ENCODE assay signal across 11 mouse cellular contexts in genomic region chr15:77214410-77215107, GRCm38 (mm10).
DNase-seq lines count a peak whose midpoint lies in the region; ATAC-seq and TF ChIP-seq lines count a peak whose summit lies in the region.
"Had no signal": no experiment of that assay in that cellular context is flagged by ENCODE, and none has a peak within 500 bp of the region (broad histone marks: within the 10 kb centered on the region; RNA-seq: fewer than 3 reads in every experiment).

No protein-coding gene starts in this region.

- WGBS in hindbrain, embryonic 10.5 days = 36% methylated on average over 8 of the region's 8 CpGs
- WGBS in hindbrain, embryonic 14.5 days = 48% methylated on average over 8 of the region's 8 CpGs
- WGBS in embryonic facial prominence, embryonic 14.5 days = 25% methylated on average over 8 of the region's 8 CpGs

- no peak overlapping the region for H3K9ac ChIP-seq in hindbrain, embryonic 14.5 days
- H3K9ac ChIP-seq in ES-Bruce4 (ENCODE audit: low read depth, poor library complexity, severe bottlenecking) = no peak overlapping the region
- H3K9ac ChIP-seq in embryonic facial prominence, embryonic 14.5 days (ENCODE audit: low read depth, low read length) = no peak overlapping the region

- DNase-seq in hindbrain, embryonic 10.5 days (ENCODE audit: low spot score) = peak; percentile 72
- DNase-seq in hindbrain, embryonic 14.5 days (ENCODE audit: low spot score) = no peak
- peak; percentile 96 for DNase-seq in embryonic facial prominence, embryonic 14.5 days (ENCODE audit: low spot score)
- DNase-seq in kidney, postnatal 10 days = peak; percentile 61
- no peak for DNase-seq in ovary, postnatal 10 days (ENCODE audit: low spot score)
- DNase-seq in right cerebral cortex, adult 18-20 months = no peak
- no peak for DNase-seq in frontal cortex, postnatal 25 days (ENCODE audit: low spot score in 2 of 2)
- DNase-seq: thymus, postnatal 25 days had no signal

- 0 out of 2 replicates have a peak overlapping the region, but pooled peaks have one; percentile 26 for H3K4me3 ChIP-seq in hindbrain, embryonic 10.5 days
- H3K4me3 ChIP-seq in hindbrain, embryonic 14.5 days (replicated peaks; ENCODE audit: low read length) = no peak overlapping the region
- H3K4me3 ChIP-seq in ES-Bruce4 (ENCODE audit: low read depth, low read length) = no peak overlapping the region
- H3K4me3 ChIP-seq in embryonic facial prominence, embryonic 14.5 days (ENCODE audit: low read depth, low read length) = no peak overlapping the region
- H3K4me3 ChIP-seq: megakaryocyte, embryonic 14.5 days had no signal

- no peak for TF ChIP-seq POLR2A in ES-Bruce4 (IDR thresholded peaks at IDR 0.05; ENCODE audit: insufficient read depth, low read length)

- TF ChIP-seq CTCF in ES-Bruce4 (IDR thresholded peaks at IDR 0.05; ENCODE audit: low read depth, low read length) = no peak

- ATAC-seq in hindbrain, embryonic 14.5 days (ENCODE audit: low FRiP score) = no peak
- peak; percentile 92 for ATAC-seq in embryonic facial prominence, embryonic 14.5 days (ENCODE audit: low read depth)

- 0 out of 2 replicates have a peak, but pooled peaks have one; percentile 30 for TF ChIP-seq EP300 in ES-Bruce4 (IDR thresholded peaks at IDR 0.05; ENCODE audit: insufficient read depth, low read depth, low read length)

- peak overlapping the region; percentile 78 for H3K27ac ChIP-seq in hindbrain, embryonic 10.5 days
- no peak overlapping the region; the same call in 1 of the 2 replicates for H3K27ac ChIP-seq in hindbrain, embryonic 14.5 days
- H3K27ac ChIP-seq in ES-Bruce4 (ENCODE audit: insufficient read depth, low read length) = peak overlapping the region; percentile 8; the same call in 1 of the 2 replicates
- peak overlapping the region; percentile 89 for H3K27ac ChIP-seq in embryonic facial prominence, embryonic 14.5 days (replicated peaks; ENCODE audit: low read depth, low read length)

- peaks cover 58% of the 10 kb centered on the region for H3K4me1 ChIP-seq in hindbrain, embryonic 10.5 days (replicated peaks)
- peaks cover 6% of the 10 kb centered on the region; the same call in 1 of the 2 replicates for H3K4me1 ChIP-seq in hindbrain, embryonic 14.5 days (replicated peaks; ENCODE audit: control insufficient read depth, insufficient read depth, low read length)
- H3K4me1 ChIP-seq in ES-Bruce4 (ENCODE audit: control insufficient read depth, insufficient read depth, low read length) = peaks cover 16% of the 10 kb centered on the region
- H3K4me1 ChIP-seq in embryonic facial prominence, embryonic 14.5 days (ENCODE audit: control insufficient read depth, insufficient read depth, low read length) = peaks cover 57% of the 10 kb centered on the region
- H3K4me1 ChIP-seq: megakaryocyte, embryonic 14.5 days had no signal

- H3K9me3 ChIP-seq in hindbrain, embryonic 10.5 days = no peaks in the 10 kb centered on the region
- H3K9me3 ChIP-seq in hindbrain, embryonic 14.5 days (ENCODE audit: control insufficient read depth, low read length) = no peaks in the 10 kb centered on the region
- no peaks in the 10 kb centered on the region for H3K9me3 ChIP-seq in ES-Bruce4 (replicated peaks; ENCODE audit: control insufficient read depth, insufficient read depth, low read length, poor library complexity, severe bottlenecking)
- H3K9me3 ChIP-seq in embryonic facial prominence, embryonic 14.5 days (ENCODE audit: control insufficient read depth, low read length) = no peaks in the 10 kb centered on the region
- H3K9me3 ChIP-seq: G1E; megakaryocyte, embryonic 14.5 days had no signal

- H3K36me3 ChIP-seq in hindbrain, embryonic 10.5 days = no peaks in the 10 kb centered on the region
- no peaks in the 10 kb centered on the region for H3K36me3 ChIP-seq in hindbrain, embryonic 14.5 days (replicated peaks; ENCODE audit: control insufficient read depth, insufficient read depth)
- no peaks in the 10 kb centered on the region for H3K36me3 ChIP-seq in ES-Bruce4 (ENCODE audit: control insufficient read depth, insufficient read depth, low read length, poor library complexity, severe bottlenecking)
- H3K36me3 ChIP-seq in embryonic facial prominence, embryonic 14.5 days (ENCODE audit: control insufficient read depth, insufficient read depth, low read length) = no peaks in the 10 kb centered on the region
- H3K36me3 ChIP-seq: G1E had no signal

- no peaks in the 10 kb centered on the region for H3K27me3 ChIP-seq in hindbrain, embryonic 10.5 days (ENCODE audit: insufficient read depth, poor library complexity, severe bottlenecking)
- H3K27me3 ChIP-seq in hindbrain, embryonic 14.5 days (ENCODE audit: control insufficient read depth, insufficient read depth, low read length) = no peaks in the 10 kb centered on the region
- no peaks in the 10 kb centered on the region for H3K27me3 ChIP-seq in ES-Bruce4 (ENCODE audit: control insufficient read depth, insufficient read depth, low read length, poor library complexity, severe bottlenecking)
- no peaks in the 10 kb centered on the region for H3K27me3 ChIP-seq in embryonic facial prominence, embryonic 14.5 days (replicated peaks; ENCODE audit: control insufficient read depth, insufficient read depth, low read length)

- no peak overlapping the region for H3K4me2 ChIP-seq in hindbrain, embryonic 14.5 days (replicated peaks)
- peak overlapping the region; percentile 33 for H3K4me2 ChIP-seq in embryonic facial prominence, embryonic 14.5 days (ENCODE audit: low read depth, low read length)

Comparison
In these comparisons a context has a peak if more than half of its experiments do, and no peak if none do; other contexts are left out.
1. DNase-seq: peak in hindbrain, embryonic 10.5 days (single experiment), embryonic facial prominence, embryonic 14.5 days (single experiment) and kidney, postnatal 10 days (single experiment); none in hindbrain, embryonic 14.5 days (single experiment), ovary, postnatal 10 days (single experiment), right cerebral cortex, adult 18-20 months (single experiment) and frontal cortex, postnatal 25 days (0 of 2).